Mouse (Mus musculus) intestine, postnatal 0 days (tissue): Measurements from ENCODE around the gene Cnn2. TPM values are rescaled to one million over a fixed set of nuclear protein-coding genes. Genes with fewer than 3 reads are reported as not detected.
A peak's percentile ranks its signal among the peaks of the same experiment; 100 is the strongest.
"Not testable (repeated sequence)": the region's sequence is repeated elsewhere in the genome, so short reads cannot be mapped to it uniquely, and the experiment has no call there.

Experiments
- ATAC-seq: fragments of 200-750 bp; cut with Nextera tagmentation; 2 replicates; pipeline ENCODE4 v1.8.0; 2017; ENCODE audit warnings: mild to moderate bottlenecking, moderate TSS enrichment, moderate library complexity
- H3K27ac ChIP-seq: fragments of 300-500 bp; sonication (generic); 2 replicates; pipeline ENCODE4 v1.5.1; 2014; ENCODE audit warnings: mild to moderate bottlenecking, low read depth, low read length, moderate library complexity
- H3K27me3 ChIP-seq: fragments of 300-500 bp; sonication (generic); replicated peaks from 2 replicates; pipeline ENCODE4 v1.6.1; 2014; ENCODE audit warnings: low read length, mixed read lengths; ENCODE audit not compliant: control insufficient read depth, insufficient read depth
- H3K36me3 ChIP-seq: fragments of 300-500 bp; sonication (generic); 2 replicates; pipeline ENCODE4 v1.6.1; 2014; ENCODE audit warnings: mild to moderate bottlenecking, moderate library complexity; ENCODE audit not compliant: control insufficient read depth, insufficient read depth
- H3K4me1 ChIP-seq: fragments of 300-500 bp; sonication (generic); replicated peaks from 2 replicates; pipeline ENCODE4 v1.6.1; 2014; ENCODE audit warnings: antibody characterized with exemption, low read length, mixed read lengths; ENCODE audit not compliant: control insufficient read depth, insufficient read depth
- H3K4me2 ChIP-seq: fragments of 300-500 bp; sonication (generic); replicated peaks from 2 replicates; pipeline ENCODE4 v1.6.1; 2014; ENCODE audit warnings: low read depth, mild to moderate bottlenecking, moderate library complexity
- H3K4me3 ChIP-seq: fragments of 300-500 bp; sonication (generic); 2 replicates; pipeline ENCODE4 v1.5.1; 2014; ENCODE audit warnings: low read depth, low read length
- H3K9ac ChIP-seq: fragments of 300-500 bp; sonication (generic); 2 replicates; pipeline ENCODE4 v1.6.1; 2014; ENCODE audit warnings: mild to moderate bottlenecking, low read depth, low read length
- H3K9me3 ChIP-seq: fragments of 300-500 bp; sonication (generic); 2 replicates; pipeline ENCODE4 v1.6.1; 2016; ENCODE audit warnings: mixed run types; ENCODE audit not compliant: control insufficient read depth
- CTCF ChIP-seq: sonication (generic); IDR thresholded peaks from 2 replicates; pipeline ENCODE4 v1.5.1; 2016; ENCODE audit warnings: low read depth, mild to moderate bottlenecking, control low read depth, antibody characterized with exemption, moderate library complexity
- WGBS: fragments of 180-500 bp; shearing (Covaris S2); extraction: QIAGEN DNeasy Blood & Tissue Kit; methylation state at CpG from one replicate; pipeline ENCODE4 v1.1.7; 2014; 5-methylcytosine and 5-hydroxymethylcytosine counted together
- polyA plus RNA-seq: library from polyadenylated mRNA; unstranded; fragments of >200 nt; fragmentation: Nextera tagmentation; extraction: Ambion mirVana; gene quantifications from 2 replicates; pipeline ENCODE4 v1.2.1, GENCODE M21; 2015

Cnn2 gene
- polyA plus RNA-seq, 1 experiment from 2014 or later, result 109 TPM

- Histone ChIP-seq H3K9ac (no peak overlapping the region), H3K4me3 (no peak overlapping the region; the same call in 1 of the 2 replicates), H3K27ac (no peak overlapping the region), H3K4me2 (peak overlapping the region; percentile 57), H3K9me3 (no peaks in the 10 kb centered on the region), H3K27me3 (no peaks in the 10 kb centered on the region), H3K36me3 (peaks cover 10% of the 10 kb centered on the region), H3K4me1 (no peaks in the 10 kb centered on the region)
- peak; percentile 100 for TF ChIP-seq CTCF
- whole genome bisulfite sequencing, result 6% methylated on average over 21 of the region's 21 CpGs
- ATAC-seq, result 0 out of 2 replicates have a peak, but pooled peaks have one; percentile 15
These were observed 30.1 kb upstream of the Cnn2 start for GRCm38 (mm10) chr10:79958140-79958816.

DNA sequence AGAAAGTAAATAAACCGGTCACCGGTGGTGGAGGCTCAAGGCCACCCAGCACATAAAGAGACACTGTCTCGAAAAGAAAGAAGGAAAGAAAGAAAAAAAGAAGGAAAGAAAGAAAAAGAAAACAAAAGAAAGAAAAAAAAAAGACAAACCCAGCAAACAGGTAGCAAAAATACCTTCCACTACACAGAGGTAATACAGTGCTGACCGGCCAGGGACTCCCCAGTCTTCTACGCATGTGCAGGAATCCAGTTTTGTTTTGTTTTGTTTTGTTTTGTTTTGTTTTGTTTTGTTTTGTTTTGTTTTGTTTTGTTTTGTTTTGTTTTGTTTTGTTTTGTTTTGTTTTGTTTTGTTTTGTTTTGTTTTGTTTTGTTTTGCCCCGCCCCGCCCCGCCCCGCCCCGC is 29.0 kb upstream of the Cnn2 start:
- H3K9ac ChIP-seq, H3K27ac ChIP-seq, H3K4me1 ChIP-seq, H3K9me3 ChIP-seq, H3K27me3 ChIP-seq: not testable (repeated sequence)
- ATAC-seq, result 0 out of 2 replicates have a peak, but pooled peaks have one; percentile 26
- peak overlapping the region; percentile 84 for H3K4me2 ChIP-seq
- peak overlapping the region; percentile 85; the same call in 1 of the 2 replicates for H3K4me3 ChIP-seq
- H3K36me3 ChIP-seq, result peaks cover 11% of the 10 kb centered on the region
- WGBS, result 27% methylated on average over 10 of the region's 10 CpGs

DNA sequence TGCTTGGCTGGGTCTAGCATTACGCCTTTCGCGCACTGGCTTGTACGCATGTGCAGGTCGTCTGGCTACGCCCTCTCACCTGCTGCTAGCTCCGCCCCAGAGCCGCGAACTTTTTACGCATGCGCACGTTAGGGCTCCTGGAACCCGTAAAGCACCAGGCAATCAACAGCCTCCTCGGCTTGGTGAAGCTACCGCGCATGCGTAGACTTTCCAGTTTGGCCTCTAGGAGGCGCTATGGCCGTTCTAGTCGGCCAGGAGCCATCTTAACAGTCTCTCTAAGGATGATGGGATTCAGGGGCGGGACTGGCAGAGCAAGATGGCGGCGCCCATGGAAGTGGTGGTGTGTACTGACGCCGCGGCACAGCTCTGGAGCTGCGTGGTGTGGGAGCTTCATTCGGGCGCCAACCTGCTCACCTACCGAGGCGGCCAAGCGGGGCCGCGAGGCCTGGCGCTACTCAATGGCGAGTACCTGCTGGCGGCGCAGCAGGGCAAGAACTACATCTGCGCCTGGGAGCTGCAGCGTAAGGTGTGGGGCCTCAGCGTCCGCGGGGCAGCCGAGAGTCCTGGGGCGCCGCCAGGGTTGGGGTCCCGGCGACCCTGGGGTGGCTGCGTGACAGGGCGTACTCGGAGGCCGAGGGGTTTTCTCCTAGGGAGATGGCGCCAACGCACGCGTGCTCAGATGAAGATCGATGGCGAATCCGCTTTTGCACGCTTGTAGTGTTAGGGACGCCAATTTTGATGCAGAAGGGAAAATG is 28.4 kb upstream of the Cnn2 start, which contains the start of gene Wdr18:
Gene Wdr18 (plus strand): TSS at position 306 of the 755 bp plus-strand sequence.
- under 1% methylated on average over 61 of the region's 61 CpGs for WGBS
- H3K4me1 ChIP-seq, result no peaks in the 10 kb centered on the region
- H3K4me3 ChIP-seq, result peak within 1 kb of the TSS; percentile 85
- no peaks in the 10 kb centered on the region for H3K27me3 ChIP-seq
- peak; percentile 88 for ATAC-seq
- H3K27ac ChIP-seq, result no peak within 1 kb of the TSS
- H3K36me3 ChIP-seq, result peaks cover 17% of the 10 kb centered on the region
- H3K4me2 ChIP-seq, result peak within 1 kb of the TSS; percentile 84
- peak; percentile 99 for TF ChIP-seq CTCF
- H3K9me3 ChIP-seq, result no peaks in the 10 kb centered on the region
- H3K9ac ChIP-seq, result peak within 1 kb of the TSS; percentile 64

DNA sequence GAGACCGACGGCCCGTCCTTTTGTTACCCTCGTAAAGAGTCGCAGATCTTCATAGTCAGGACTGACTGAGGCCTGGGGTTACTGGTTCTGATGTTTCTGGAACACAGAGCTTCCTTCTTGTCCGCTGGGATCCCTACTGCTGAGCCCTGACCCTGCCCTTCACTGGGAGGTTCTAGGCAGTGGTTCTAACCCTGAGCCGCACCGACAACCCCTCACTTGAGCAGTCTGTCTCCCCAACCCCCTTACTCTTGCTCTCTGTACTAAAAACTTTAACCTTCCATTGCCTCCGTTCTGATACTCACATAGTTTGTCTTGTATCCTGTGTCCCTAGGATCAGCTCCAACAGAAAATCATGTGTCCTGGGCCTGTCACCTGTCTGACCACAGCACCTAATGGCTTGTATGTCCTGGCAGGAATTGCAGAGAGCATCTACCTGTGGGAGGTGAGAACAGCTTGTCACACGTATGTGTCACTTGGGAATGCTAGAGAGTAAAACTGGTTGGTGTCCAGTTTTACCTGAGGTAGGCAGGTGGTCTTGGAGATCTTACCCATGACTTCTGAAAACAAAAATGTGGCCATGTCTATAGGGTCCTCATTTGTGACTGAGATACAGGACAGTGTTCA is 27.6 kb upstream of the Cnn2 start:
- Histone ChIP-seq H3K4me3 (peak overlapping the region; percentile 85), H3K27ac (no peak overlapping the region), H3K36me3 (peaks cover 23% of the 10 kb centered on the region), H3K27me3 (no peaks in the 10 kb centered on the region), H3K9ac (peak overlapping the region; percentile 64), H3K4me2 (peak overlapping the region; percentile 84), H3K4me1 (no peaks in the 10 kb centered on the region), H3K9me3 (no peaks in the 10 kb centered on the region)
- WGBS, result 11% methylated on average over 10 of the region's 10 CpGs
- ATAC-seq, result no peak
- TF ChIP-seq CTCF, result no peak

DNA sequence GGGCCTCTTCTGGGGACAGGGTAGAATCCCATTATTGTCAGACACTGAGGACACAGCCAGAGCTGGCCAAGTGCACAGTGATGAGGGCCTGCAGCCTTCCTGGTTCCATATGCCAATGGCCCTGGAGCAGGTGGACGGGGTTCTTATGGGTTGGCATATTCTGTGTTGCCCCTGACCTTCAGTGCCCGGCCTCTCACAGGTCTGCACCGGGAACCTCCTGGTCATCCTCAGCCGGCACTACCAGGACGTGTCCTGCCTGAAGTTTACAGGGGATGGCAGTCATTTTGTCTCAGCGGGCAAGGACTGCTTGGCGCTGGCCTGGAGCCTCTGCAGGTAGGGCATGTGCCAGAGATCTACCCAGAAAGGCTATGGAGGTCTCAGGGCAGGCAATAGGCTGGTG is 23.7 kb upstream of the Cnn2 start:
- H3K4me2 ChIP-seq, result no peak overlapping the region
- no peaks in the 10 kb centered on the region for H3K27me3 ChIP-seq
- ATAC-seq, result no peak
- no peak overlapping the region for H3K9ac ChIP-seq
- H3K9me3 ChIP-seq, result no peaks in the 10 kb centered on the region
- no peak overlapping the region for H3K27ac ChIP-seq
- no peak for TF ChIP-seq CTCF
- no peak overlapping the region for H3K4me3 ChIP-seq
- H3K4me1 ChIP-seq, result no peaks in the 10 kb centered on the region
- peaks cover 45% of the 10 kb centered on the region for H3K36me3 ChIP-seq
- 88% methylated on average over 7 of the region's 7 CpGs for WGBS

DNA sequence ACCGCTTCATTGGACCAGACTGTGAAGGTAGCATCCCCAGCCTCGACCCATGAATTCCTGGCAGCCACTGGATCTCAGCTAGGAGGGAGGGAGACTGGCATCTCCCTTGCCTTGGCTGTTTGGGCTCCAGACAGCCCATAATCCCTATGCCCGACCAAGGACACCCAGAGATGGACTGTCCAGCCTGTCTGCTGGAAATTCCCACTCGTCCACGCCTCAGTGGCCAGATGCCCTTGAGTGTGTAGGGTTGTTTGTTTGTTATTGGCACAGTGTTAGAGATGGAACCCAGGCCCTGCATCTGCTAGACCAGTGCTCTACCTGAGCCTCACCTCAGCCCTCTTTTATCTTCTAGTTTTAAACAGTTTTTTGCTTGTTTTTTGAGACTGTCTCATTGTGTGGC is 23.1 kb upstream of the Cnn2 start:
- ATAC-seq, result no peak
- no peak overlapping the region for H3K27ac ChIP-seq
- H3K4me1 ChIP-seq, result no peaks in the 10 kb centered on the region
- peaks cover 45% of the 10 kb centered on the region for H3K36me3 ChIP-seq
- no peaks in the 10 kb centered on the region for H3K9me3 ChIP-seq
- no peak overlapping the region for H3K4me3 ChIP-seq
- H3K9ac ChIP-seq, result no peak overlapping the region
- no peak overlapping the region for H3K4me2 ChIP-seq
- TF ChIP-seq CTCF, result no peak
- 92% methylated on average over 5 of the region's 5 CpGs for WGBS
- 0 out of 2 replicates have a peak, but pooled peaks cover 3% of the 10 kb centered on the region for H3K27me3 ChIP-seq
